Mouse (Mus musculus) brown adipose tissue, adult 24 weeks (tissue): ENCODE data around the gene Lysmd3. TPM values are rescaled to one million over a fixed set of nuclear protein-coding genes. Genes with fewer than 3 reads are reported as not detected.
"Not testable (repeated sequence)": the region's sequence is repeated elsewhere in the genome, so short reads cannot be mapped to it uniquely, and the experiment has no call there.

Experiments
- H3K27ac ChIP-seq: fragments of 200-500 bp; replicated peaks from 2 replicates; pipeline ENCODE4 v1.5.1; 2012; ENCODE audit warnings: low read depth, mild to moderate bottlenecking, low read length
- H3K4me1 ChIP-seq: fragments of 200-500 bp; 2 replicates; pipeline ENCODE4 v1.6.1; 2012; ENCODE audit warnings: low read length, mixed read lengths; ENCODE audit not compliant: control insufficient read depth, insufficient read depth, insufficient read length
- H3K4me3 ChIP-seq: fragments of 200-500 bp; 2 replicates; pipeline ENCODE4 v1.5.1; 2012; ENCODE audit warnings: low read depth, mild to moderate bottlenecking, low read length, moderate library complexity; ENCODE audit not compliant: insufficient read depth
- polyA plus RNA-seq: library from polyadenylated mRNA; stranded (reverse); fragments of >200 nt; gene quantifications from 2 replicates; pipeline ENCODE4 v1.2.4, GENCODE M21; 2012; ENCODE audit not compliant: missing spikeins, insufficient read depth, insufficient read length

The Lysmd3 gene
- polyA plus RNA-seq: 13.9 and 14.3 TPM in 2 replicates

GRCm38 (mm10) chr13:81657351-81658052, at the start of gene Lysmd3:
Lysmd3 (plus strand) TSS chr13:81657663.
- Histone ChIP-seq H3K4me1 (no peaks in the 10 kb centered on the region), H3K4me3 (peak within 1 kb of the TSS; percentile 69), H3K27ac (peak within 1 kb of the TSS; percentile 74)

- H3K4me3 ChIP-seq: no peak overlapping the region
- no peaks in the 10 kb centered on the region; the same call in 1 of the 2 replicates for H3K4me1 ChIP-seq
- no peak overlapping the region for H3K27ac ChIP-seq
Observed at GRCm38 (mm10) chr13:81610349-81610748, 47.1 kb upstream of the Lysmd3 start.

- H3K27ac ChIP-seq, H3K4me1 ChIP-seq, H3K4me3 ChIP-seq: not testable (repeated sequence)
Observed at GRCm38 (mm10) chr13:81627861-81628260, 29.6 kb upstream of the Lysmd3 start.

- Histone ChIP-seq H3K27ac (no peak overlapping the region), H3K4me1 (no peaks in the 10 kb centered on the region), H3K4me3 (no peak overlapping the region)
Observed at GRCm38 (mm10) chr13:81628631-81629190, 28.8 kb upstream of the Lysmd3 start.

- no peak overlapping the region for H3K4me3 ChIP-seq
- no peak overlapping the region for H3K27ac ChIP-seq
- no peaks in the 10 kb centered on the region for H3K4me1 ChIP-seq
Observed at GRCm38 (mm10) chr13:81629395-81629794, 28.1 kb upstream of the Lysmd3 start.

GRCm38 (mm10) chr13:81630566-81630965, 26.9 kb upstream of the Lysmd3 start:
- Histone ChIP-seq H3K4me3 (no peak overlapping the region), H3K4me1 (no peaks in the 10 kb centered on the region), H3K27ac (no peak overlapping the region)

GRCm38 (mm10) chr13:81632720-81633415, 24.6 kb upstream of the Lysmd3 start, which contains the start of gene Adgrv1:
Adgrv1 (minus strand) TSS chr13:81633154.
- Histone ChIP-seq H3K4me1 (no peaks in the 10 kb centered on the region), H3K27ac (no peak within 1 kb of the TSS), H3K4me3 (no peak within 1 kb of the TSS)

- H3K4me1 ChIP-seq: no peaks in the 10 kb centered on the region
- no peak overlapping the region for H3K27ac ChIP-seq
- H3K4me3 ChIP-seq: no peak overlapping the region
Observed at GRCm38 (mm10) chr13:81639624-81640023, 17.8 kb upstream of the Lysmd3 start.

- H3K27ac ChIP-seq: no peak overlapping the region
- H3K4me3 ChIP-seq: no peak overlapping the region
- no peaks in the 10 kb centered on the region for H3K4me1 ChIP-seq
Observed at GRCm38 (mm10) chr13:81640881-81641280, 16.6 kb upstream of the Lysmd3 start.

GRCm38 (mm10) chr13:81641289-81642045, 16.0 kb upstream of the Lysmd3 start:
- Histone ChIP-seq H3K27ac (no peak overlapping the region), H3K4me1 (no peaks in the 10 kb centered on the region), H3K4me3 (no peak overlapping the region)

GRCm38 (mm10) chr13:81642491-81643149, 14.8 kb upstream of the Lysmd3 start:
- Histone ChIP-seq H3K27ac (no peak overlapping the region), H3K4me1 (no peaks in the 10 kb centered on the region), H3K4me3 (no peak overlapping the region)

- no peak overlapping the region for H3K4me3 ChIP-seq
- no peaks in the 10 kb centered on the region for H3K4me1 ChIP-seq
- no peak overlapping the region for H3K27ac ChIP-seq
Observed at GRCm38 (mm10) chr13:81644047-81644565, 13.4 kb upstream of the Lysmd3 start.

- Histone ChIP-seq H3K4me3 (no peak overlapping the region), H3K4me1 (no peaks in the 10 kb centered on the region), H3K27ac (no peak overlapping the region)
Observed at GRCm38 (mm10) chr13:81646348-81646747, 11.1 kb upstream of the Lysmd3 start.

- H3K4me1 ChIP-seq, H3K27ac ChIP-seq, H3K4me3 ChIP-seq: not testable (repeated sequence)
Observed at GRCm38 (mm10) chr13:81650382-81650781, 7.1 kb upstream of the Lysmd3 start.
